Mouse (Mus musculus) small intestine, adult 2 months (tissue): ENCODE results near the gene Rph3a. TPM values are rescaled to one million over a fixed set of nuclear protein-coding genes. Genes with fewer than 3 reads are reported as not detected.

Source experiments
- H3K27ac ChIP-seq: fragments of 200-500 bp; 2 replicates; pipeline ENCODE4 v1.5.1; 2012; ENCODE audit warnings: low read depth, low read length, control low read depth, inconsistent platforms; ENCODE audit not compliant: insufficient read depth
- H3K27me3 ChIP-seq: fragments of 200-500 bp; 2 replicates; pipeline ENCODE4 v1.6.1; 2012; ENCODE audit warnings: mild to moderate bottlenecking, moderate library complexity, low read length, inconsistent platforms; ENCODE audit not compliant: control insufficient read depth, insufficient read depth
- H3K36me3 ChIP-seq: fragments of 200-500 bp; 2 replicates; pipeline ENCODE4 v1.6.1; 2012; ENCODE audit warnings: mild to moderate bottlenecking, low read length, control low read depth, inconsistent platforms; ENCODE audit not compliant: control insufficient read depth, insufficient read depth
- H3K4me1 ChIP-seq: fragments of 200-500 bp; 2 replicates; pipeline ENCODE4 v1.6.1; 2012; ENCODE audit warnings: low read length, inconsistent platforms, mixed read lengths; ENCODE audit not compliant: control insufficient read depth, insufficient read depth, insufficient read length
- H3K4me3 ChIP-seq: fragments of 200-500 bp; 2 replicates; pipeline ENCODE4 v1.5.1; 2012; ENCODE audit warnings: low read depth, mild to moderate bottlenecking, control low read depth, inconsistent platforms, low read length, moderate library complexity
- CTCF ChIP-seq: fragments of 200-500 bp; IDR thresholded peaks from 2 replicates; pipeline ENCODE4 v1.5.1; 2012; ENCODE audit warnings: low read depth, mild to moderate bottlenecking, control low read depth, inconsistent platforms, low read length, moderate library complexity, mixed read lengths; ENCODE audit not compliant: insufficient replicate concordance, insufficient read length; ENCODE audit errors: extremely low read depth
- POLR2A ChIP-seq: fragments of 200-500 bp; IDR thresholded peaks from 2 replicates; pipeline ENCODE4 v1.6.1; 2012; ENCODE audit warnings: low read depth, mild to moderate bottlenecking, control low read depth, inconsistent platforms, low read length, moderate library complexity
- WGBS: fragments of 180-500 bp; shearing (Covaris S2); methylation state at CpG from one replicate; pipeline ENCODE4 v1.1.7; 2018; 5-methylcytosine and 5-hydroxymethylcytosine counted together
- polyA plus RNA-seq: library from polyadenylated mRNA; depleted of rRNA; stranded (reverse); fragments of >200 nt; gene quantifications from 2 replicates; pipeline ENCODE4 v1.2.3, GENCODE M21; 2012; rRNA removed

Rph3a gene
- 0.25 and 0.35 TPM in 2 replicates for polyA plus RNA-seq

DNA sequence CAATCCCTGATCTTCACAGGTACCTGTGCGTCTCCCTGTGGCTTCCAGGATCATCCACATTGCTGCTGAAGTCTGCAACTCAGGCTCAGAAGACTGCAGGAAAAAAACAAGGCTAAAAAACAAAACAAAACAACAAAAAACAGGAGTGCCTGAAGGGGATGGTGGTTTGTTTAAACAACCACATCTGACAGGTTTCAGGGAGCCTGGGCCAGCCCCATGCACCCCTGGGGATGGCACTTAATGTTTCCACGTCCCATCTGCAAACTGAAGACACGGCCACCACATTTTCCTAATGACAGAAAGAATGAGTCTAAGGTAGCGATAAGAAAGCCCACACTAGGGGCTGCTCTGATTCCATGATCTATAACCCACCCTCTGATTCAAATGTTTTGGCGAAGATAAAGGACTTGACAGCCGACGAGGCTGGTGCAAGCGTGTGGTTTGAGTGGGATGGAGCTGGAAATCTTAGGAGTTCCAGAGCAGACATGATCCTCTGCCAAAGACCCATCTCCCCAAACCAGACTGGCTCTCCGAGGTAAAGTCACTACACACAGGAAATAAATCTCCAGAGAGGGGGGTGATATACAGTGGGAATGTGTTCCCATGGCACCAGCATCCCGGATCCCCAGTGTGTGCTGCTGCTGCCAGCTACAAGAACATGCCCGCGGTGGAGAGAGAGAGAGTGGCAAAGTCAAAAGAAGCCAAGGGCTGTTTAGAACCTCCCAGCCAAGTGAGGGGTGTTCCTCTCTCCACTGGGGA, at the start of gene Rph3a:
Gene Rph3a, minus strand, starts transcription at position 282 of the 759 bp plus-strand sequence.
- Histone ChIP-seq H3K4me3 (no peak within 1 kb of the TSS), H3K27ac (no peak within 1 kb of the TSS), H3K27me3 (no peaks in the 10 kb centered on the region; the same call in 1 of the 2 replicates), H3K4me1 (no peaks in the 10 kb centered on the region), H3K36me3 (no peaks in the 10 kb centered on the region)
- 70% methylated on average over 12 of the region's 12 CpGs for WGBS
- no peak for TF ChIP-seq POLR2A
- no peak for TF ChIP-seq CTCF

DNA sequence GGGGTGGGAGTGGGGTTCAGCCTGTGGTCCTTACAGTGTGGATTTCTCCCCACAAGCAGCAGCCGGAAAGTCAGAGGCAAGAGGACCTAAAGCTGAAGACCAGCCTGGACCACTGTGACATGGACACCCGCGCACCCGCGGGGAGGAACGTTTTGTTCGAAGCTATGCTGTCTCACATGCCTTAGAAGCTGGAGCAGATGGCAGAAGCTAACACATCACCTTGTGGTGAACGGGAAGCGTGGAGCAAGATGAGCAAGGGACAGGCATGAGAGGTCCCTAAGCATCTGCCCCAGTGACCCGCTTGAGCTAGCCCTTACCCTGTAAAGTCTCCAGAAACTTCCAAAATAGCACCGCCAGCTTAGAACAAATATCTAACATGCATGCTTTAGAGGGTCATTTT, 48.4 kb upstream of the Rph3a start:
- Histone ChIP-seq H3K4me1 (no peaks in the 10 kb centered on the region), H3K36me3 (no peaks in the 10 kb centered on the region), H3K27ac (no peak overlapping the region), H3K27me3 (no peaks in the 10 kb centered on the region), H3K4me3 (no peak overlapping the region)
- TF ChIP-seq CTCF (no peak), POLR2A (no peak)
- WGBS: 95% methylated on average over 11 of the region's 11 CpGs

DNA sequence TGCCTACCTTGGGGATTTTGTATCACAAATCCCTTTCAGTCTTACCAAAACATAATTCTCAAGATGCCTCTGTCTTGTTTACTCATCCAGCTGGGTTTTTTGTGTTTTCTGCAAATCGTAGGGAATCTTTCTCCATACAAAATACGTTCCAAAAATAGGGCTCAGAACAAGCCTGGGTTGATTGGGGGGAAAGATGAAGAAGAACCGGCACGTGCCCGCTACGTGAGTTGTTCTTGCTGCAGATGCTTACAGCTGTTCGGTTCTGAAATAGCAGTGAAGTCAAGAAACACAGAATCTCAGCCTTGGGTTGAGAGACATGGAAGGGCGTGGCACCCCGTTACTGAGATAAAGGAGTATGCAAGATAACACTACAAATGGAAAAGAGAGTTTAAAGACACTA, 44.0 kb upstream of the Rph3a start:
- no peak for TF ChIP-seq CTCF
- no peak for TF ChIP-seq POLR2A
- H3K27me3 ChIP-seq: no peaks in the 10 kb centered on the region
- WGBS: 63% methylated on average over 9 of the region's 9 CpGs

DNA sequence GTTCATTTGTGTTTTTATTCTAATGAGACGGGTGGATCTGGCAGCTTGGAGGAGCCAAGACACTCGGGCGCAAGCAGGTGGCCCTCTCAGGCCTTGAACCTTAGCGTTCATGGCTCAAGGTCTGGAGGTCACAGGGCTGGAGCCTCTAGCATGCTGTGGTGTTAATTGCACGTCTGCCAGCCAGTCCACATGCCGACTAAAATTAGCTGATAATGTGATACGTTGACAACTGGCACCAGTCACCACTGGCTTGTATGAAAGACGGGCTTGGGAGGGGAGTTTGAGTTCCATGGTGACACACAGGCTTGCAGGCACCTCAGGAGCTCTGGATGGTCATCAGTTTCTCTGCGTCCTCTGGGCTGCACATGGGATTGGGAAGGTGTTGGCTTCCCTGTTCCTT, 31.9 kb upstream of the Rph3a start:
- H3K27me3 ChIP-seq: no peaks in the 10 kb centered on the region
- no peak for TF ChIP-seq POLR2A
- no peak for TF ChIP-seq CTCF
- 61% methylated on average over 9 of the region's 9 CpGs for WGBS

More for the DNA sequence above, 44.0 kb upstream of the Rph3a start:
- no peak overlapping the region for H3K27ac ChIP-seq
- no peaks in the 10 kb centered on the region for H3K36me3 ChIP-seq
- H3K4me1 ChIP-seq: no peaks in the 10 kb centered on the region
- no peak overlapping the region for H3K4me3 ChIP-seq

DNA sequence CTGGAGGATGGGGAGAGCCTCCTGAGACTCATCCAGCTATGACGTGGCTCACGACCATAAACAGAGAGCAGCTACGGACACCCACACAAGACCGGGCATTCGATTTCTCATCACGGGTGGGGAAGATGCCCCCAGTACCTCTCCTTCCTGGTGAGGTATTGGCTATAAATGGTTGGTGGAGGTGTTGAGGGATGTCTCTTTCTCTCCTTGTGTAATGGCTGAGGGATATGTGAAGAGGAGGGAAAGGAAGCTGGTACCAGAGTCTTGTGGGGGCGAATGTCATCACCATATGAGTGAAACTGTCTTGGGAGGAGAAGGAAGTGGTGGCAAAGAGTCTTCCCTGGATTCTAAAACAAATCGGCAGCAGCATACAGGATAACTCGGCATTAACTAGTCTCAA, 29.6 kb upstream of the Rph3a start:
- TF ChIP-seq POLR2A: no peak
- no peak for TF ChIP-seq CTCF

More for the DNA sequence above, 31.9 kb upstream of the Rph3a start:
- Histone ChIP-seq H3K4me3 (no peak overlapping the region), H3K36me3 (no peaks in the 10 kb centered on the region), H3K4me1 (no peaks in the 10 kb centered on the region), H3K27ac (no peak overlapping the region)

DNA sequence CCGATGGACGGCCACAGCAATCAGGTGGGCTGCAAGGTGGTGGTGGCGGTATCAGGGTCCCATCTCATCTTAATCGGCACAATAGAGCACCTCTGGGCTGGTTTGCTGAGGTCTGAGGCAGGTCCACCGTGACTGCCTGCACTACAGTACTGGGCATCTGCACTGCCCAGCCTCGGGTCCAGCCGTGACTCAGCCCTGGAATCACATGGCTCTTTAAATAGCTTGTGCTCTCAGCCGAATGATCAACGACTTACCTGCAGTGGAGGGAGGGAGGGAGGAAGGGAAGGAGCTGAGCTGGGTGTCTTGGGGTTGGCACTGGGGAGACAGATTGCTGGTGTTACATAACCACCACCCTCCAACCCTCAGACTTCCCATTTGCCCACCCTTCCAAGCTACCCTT, 20.3 kb upstream of the Rph3a start:
- Histone ChIP-seq H3K27ac (no peak overlapping the region), H3K4me3 (no peak overlapping the region), H3K36me3 (no peaks in the 10 kb centered on the region), H3K4me1 (no peaks in the 10 kb centered on the region), H3K27me3 (no peaks in the 10 kb centered on the region)
- WGBS: 68% methylated on average over 9 of the region's 9 CpGs
- no peak for TF ChIP-seq POLR2A
- no peak for TF ChIP-seq CTCF

More for the DNA sequence above, 29.6 kb upstream of the Rph3a start:
- Histone ChIP-seq H3K4me3 (no peak overlapping the region), H3K4me1 (no peaks in the 10 kb centered on the region), H3K27ac (no peak overlapping the region), H3K27me3 (no peaks in the 10 kb centered on the region), H3K36me3 (no peaks in the 10 kb centered on the region)
- WGBS: 74% methylated on average over 9 of the region's 9 CpGs

DNA sequence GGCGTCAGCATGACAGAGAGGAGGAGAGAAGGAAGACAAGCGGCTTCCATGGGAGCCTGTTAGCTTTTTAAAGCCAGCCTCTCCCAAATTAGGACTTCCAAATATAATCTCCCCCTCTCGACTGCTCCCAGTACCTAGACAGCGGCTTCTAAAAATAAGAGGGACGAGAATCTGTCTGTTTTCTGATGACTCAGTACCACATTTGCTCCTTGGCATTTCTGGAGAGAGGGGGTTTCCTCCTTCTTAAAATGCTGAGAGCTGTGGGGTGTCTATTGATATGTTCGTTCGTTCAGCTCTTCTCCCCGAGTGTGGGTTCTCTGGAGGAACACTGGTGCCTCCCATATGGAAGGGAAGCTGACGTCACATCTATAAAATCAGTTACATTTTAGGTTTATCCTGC, 9.6 kb upstream of the Rph3a start:
- TF ChIP-seq CTCF: no peak
- TF ChIP-seq POLR2A: no peak
- 74% methylated on average over 9 of the region's 9 CpGs for WGBS
- Histone ChIP-seq H3K4me3 (no peak overlapping the region), H3K36me3 (no peaks in the 10 kb centered on the region), H3K27me3 (no peaks in the 10 kb centered on the region), H3K4me1 (no peaks in the 10 kb centered on the region), H3K27ac (no peak overlapping the region)
